In the genomic region with DNA sequence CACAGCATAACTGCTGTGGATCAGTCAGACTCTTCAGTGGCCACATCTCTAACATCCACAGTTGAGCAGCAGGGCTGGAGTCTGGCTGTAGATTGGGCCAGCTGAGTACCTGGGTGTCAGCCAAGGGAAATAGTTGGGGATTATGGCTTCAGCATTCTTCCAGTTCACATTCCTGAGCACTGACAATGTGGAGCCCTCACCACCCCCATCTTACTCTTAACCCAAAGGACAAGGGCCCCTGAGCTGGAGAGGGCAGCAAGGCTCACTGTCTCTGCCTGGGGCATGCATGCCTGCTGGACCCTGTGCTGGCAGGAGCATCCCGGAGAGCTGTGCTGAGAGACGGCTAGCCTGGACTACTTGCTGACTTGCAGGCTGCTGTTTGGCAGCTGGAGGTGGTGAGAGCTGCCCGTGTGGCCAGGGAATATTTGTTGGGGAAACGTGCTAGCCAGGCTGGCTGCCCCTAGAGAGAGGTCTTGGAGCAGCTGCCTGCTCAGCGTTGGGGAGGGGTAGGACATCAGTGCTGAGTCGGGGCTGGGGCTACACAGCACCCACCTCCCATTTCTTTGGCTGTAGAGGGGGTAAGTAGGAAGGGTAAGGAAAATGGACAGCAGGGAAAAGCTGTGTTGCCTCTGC, we compare ENCODE assay signal across 10 mouse cellular contexts. TPM values are rescaled to one million over a fixed set of nuclear protein-coding genes. Genes with fewer than 3 reads are reported as not detected.
A peak's percentile ranks its signal among the peaks of the same experiment; 100 is the strongest.
DNase-seq lines count a peak whose midpoint lies in the region; ATAC-seq and TF ChIP-seq lines count a peak whose summit lies in the region.
"Had no signal": no experiment of that assay in that cellular context is flagged by ENCODE, and none has a peak within 500 bp of the region (broad histone marks: within the 10 kb centered on the region; RNA-seq: fewer than 3 reads in every experiment).

No protein-coding gene starts in this region.

- H3K27ac ChIP-seq in hindbrain, embryonic 16.5 days (ENCODE audit: low read depth, low read length) = peak overlapping the region; percentile 40
- no peak overlapping the region for H3K27ac ChIP-seq in hindbrain, postnatal 0 days
- H3K27ac ChIP-seq in midbrain, embryonic 14.5 days (replicated peaks; ENCODE audit: low read depth, low read length) = no peak overlapping the region
- H3K27ac ChIP-seq: midbrain, embryonic 12.5 days had no signal

- no peaks in the 10 kb centered on the region for H3K4me1 ChIP-seq in hindbrain, embryonic 16.5 days (ENCODE audit: control insufficient read depth, insufficient read depth, low read depth, low read length)
- H3K4me1 ChIP-seq in hindbrain, postnatal 0 days (ENCODE audit: insufficient read depth, low read length) = no peaks in the 10 kb centered on the region
- H3K4me1 ChIP-seq in midbrain, embryonic 14.5 days (ENCODE audit: control insufficient read depth, insufficient read depth, low read length) = no peaks in the 10 kb centered on the region
- H3K4me1 ChIP-seq: midbrain, embryonic 12.5 days had no signal

- no peak for TF ChIP-seq CTCF in hindbrain, postnatal 0 days (IDR thresholded peaks at IDR 0.05; ENCODE audit: low read depth)

- DNase-seq in hindbrain, postnatal 0 days (ENCODE audit: low spot score) = no peak
- DNase-seq in fibroblast of lung, adult 2 months (ENCODE audit: low read depth) = peak; percentile 77
- peak; percentile 58 for DNase-seq in kidney, adult 18-20 months
- peak; percentile 76 for DNase-seq in lung, postnatal 10 days
- DNase-seq in right cerebral cortex, postnatal 4 days = no peak
- DNase-seq in midbrain, embryonic 14.5 days = no peak
- no peak for DNase-seq in layer of hippocampus, adult 9-10 months (ENCODE audit: low spot score)

- H3K27me3 ChIP-seq in hindbrain, embryonic 16.5 days (replicated peaks; ENCODE audit: control insufficient read depth, insufficient read depth, low read length) = no peaks in the 10 kb centered on the region
- no peaks in the 10 kb centered on the region for H3K27me3 ChIP-seq in hindbrain, postnatal 0 days (ENCODE audit: insufficient read depth, low read length)
- H3K27me3 ChIP-seq in midbrain, embryonic 14.5 days (ENCODE audit: control insufficient read depth, insufficient read depth, low read length) = no peaks in the 10 kb centered on the region
- H3K27me3 ChIP-seq: midbrain, embryonic 12.5 days had no signal

- no peak for ATAC-seq in hindbrain, embryonic 16.5 days
- ATAC-seq in hindbrain, postnatal 0 days = no peak
- no peak for ATAC-seq in midbrain, embryonic 14.5 days (ENCODE audit: low FRiP score, low TSS enrichment)

- H3K9ac ChIP-seq in hindbrain, embryonic 16.5 days (ENCODE audit: low read depth, low read length) = no peak overlapping the region
- H3K9ac ChIP-seq in hindbrain, postnatal 0 days (replicated peaks; ENCODE audit: low read length) = no peak overlapping the region
- no peak overlapping the region for H3K9ac ChIP-seq in midbrain, embryonic 14.5 days (replicated peaks; ENCODE audit: low read length)
- H3K9ac ChIP-seq: midbrain, embryonic 12.5 days had no signal

- H3K36me3 ChIP-seq in hindbrain, embryonic 16.5 days (ENCODE audit: control insufficient read depth, insufficient read depth, low read length) = peaks cover 47% of the 10 kb centered on the region
- H3K36me3 ChIP-seq in hindbrain, postnatal 0 days (ENCODE audit: insufficient read depth, low read length) = peaks cover 47% of the 10 kb centered on the region
- H3K36me3 ChIP-seq in midbrain, embryonic 14.5 days (ENCODE audit: control insufficient read depth, insufficient read depth, low read length) = peaks cover 84% of the 10 kb centered on the region

- no peak overlapping the region for H3K4me2 ChIP-seq in hindbrain, embryonic 16.5 days (ENCODE audit: low read length)
- H3K4me2 ChIP-seq in hindbrain, postnatal 0 days (ENCODE audit: low read depth, low read length) = no peak overlapping the region
- H3K4me2 ChIP-seq in midbrain, embryonic 14.5 days (ENCODE audit: low read length) = no peak overlapping the region
- H3K4me2 ChIP-seq: midbrain, embryonic 12.5 days had no signal

- H3K4me3 ChIP-seq in hindbrain, embryonic 16.5 days (ENCODE audit: low read length) = no peak overlapping the region
- H3K4me3 ChIP-seq in hindbrain, postnatal 0 days (ENCODE audit: low read length) = no peak overlapping the region
- no peak overlapping the region for H3K4me3 ChIP-seq in midbrain, embryonic 14.5 days (replicated peaks; ENCODE audit: low read depth, low read length)
- H3K4me3 ChIP-seq: midbrain, embryonic 12.5 days had no signal

- H3K9me3 ChIP-seq in hindbrain, embryonic 16.5 days (ENCODE audit: control insufficient read depth, low read length) = no peaks in the 10 kb centered on the region
- H3K9me3 ChIP-seq in hindbrain, postnatal 0 days (ENCODE audit: low read length) = no peaks in the 10 kb centered on the region
- H3K9me3 ChIP-seq in midbrain, embryonic 14.5 days (ENCODE audit: control insufficient read depth, low read length) = no peaks in the 10 kb centered on the region
- H3K9me3 ChIP-seq: midbrain, embryonic 12.5 days had no signal

- 76% methylated on average over 6 of the region's 6 CpGs for WGBS in hindbrain, embryonic 16.5 days
- WGBS in hindbrain, postnatal 0 days = 71% methylated on average over 6 of the region's 6 CpGs
- 91% methylated on average over 6 of the region's 6 CpGs for WGBS in midbrain, embryonic 14.5 days

RNA-seq across cellular contexts. Expression of a gene that starts 8.2 kb away (rescaled TPM):
- 229 and 270 TPM in 2 replicates for polyA plus RNA-seq in hindbrain, embryonic 16.5 days (2015; fragmentation: Nextera tagmentation; extraction: Ambion mirVana)
- total RNA-seq in hindbrain, postnatal 0 days (2014; rRNA removed) = 154 and 160 TPM in 2 replicates
- 249 and 261 TPM in 2 replicates for polyA plus RNA-seq in hindbrain, postnatal 0 days (2015; fragmentation: Nextera tagmentation; extraction: Ambion mirVana)
- polyA plus RNA-seq in midbrain, embryonic 14.5 days (2014; fragmentation: Nextera tagmentation; extraction: Ambion mirVana) = 232 and 271 TPM in 2 replicates

RNA-seq across cellular contexts. Expression of a gene that starts 8.3 kb away (rescaled TPM):
- 30.1 and 35.8 TPM in 2 replicates for polyA plus RNA-seq in hindbrain, embryonic 16.5 days (2015; fragmentation: Nextera tagmentation; extraction: Ambion mirVana)
- total RNA-seq in hindbrain, postnatal 0 days (2014; rRNA removed) = 37.1 and 42.7 TPM in 2 replicates
- 22.6 and 24.4 TPM in 2 replicates for polyA plus RNA-seq in hindbrain, postnatal 0 days (2015; fragmentation: Nextera tagmentation; extraction: Ambion mirVana)
- polyA plus RNA-seq in midbrain, embryonic 14.5 days (2014; fragmentation: Nextera tagmentation; extraction: Ambion mirVana) = 21.9 and 26.7 TPM in 2 replicates

RNA-seq across cellular contexts. Expression of a gene that starts 20.2 kb away (rescaled TPM):
- polyA plus RNA-seq in hindbrain, embryonic 16.5 days (2015; fragmentation: Nextera tagmentation; extraction: Ambion mirVana) = 3.4 and 4.2 TPM in 2 replicates
- 3.0 and 8.5 TPM in 2 replicates for total RNA-seq in hindbrain, postnatal 0 days (2014; rRNA removed)
- polyA plus RNA-seq in hindbrain, postnatal 0 days (2015; fragmentation: Nextera tagmentation; extraction: Ambion mirVana) = 4.5 and 4.9 TPM in 2 replicates
- polyA plus RNA-seq in midbrain, embryonic 14.5 days (2014; fragmentation: Nextera tagmentation; extraction: Ambion mirVana) = 1.2 and 2.4 TPM in 2 replicates

RNA-seq across cellular contexts. Expression of a gene that starts 26.5 kb away (rescaled TPM):
- polyA plus RNA-seq in hindbrain, embryonic 16.5 days (2015; fragmentation: Nextera tagmentation; extraction: Ambion mirVana) = 1.1 and 2.1 TPM in 2 replicates
- 0.22 TPM in 1 of 2 replicates, not detected in the other for total RNA-seq in hindbrain, postnatal 0 days (2014; rRNA removed)
- polyA plus RNA-seq in hindbrain, postnatal 0 days (2015; fragmentation: Nextera tagmentation; extraction: Ambion mirVana) = 0.88 and 1.1 TPM in 2 replicates
- 0.57 TPM in 2 replicates for polyA plus RNA-seq in midbrain, embryonic 14.5 days (2014; fragmentation: Nextera tagmentation; extraction: Ambion mirVana)

RNA-seq across cellular contexts. Expression of a gene that starts 56.0 kb away (rescaled TPM):
- polyA plus RNA-seq in hindbrain, embryonic 16.5 days (2015; fragmentation: Nextera tagmentation; extraction: Ambion mirVana) = 0.04 and 0.05 TPM in 2 replicates
- 0.25 and 0.37 TPM in 2 replicates for total RNA-seq in hindbrain, postnatal 0 days (2014; rRNA removed)
- polyA plus RNA-seq in hindbrain, postnatal 0 days (2015; fragmentation: Nextera tagmentation; extraction: Ambion mirVana) = 0.13 and 0.23 TPM in 2 replicates
- not detected in 2 replicates for polyA plus RNA-seq in midbrain, embryonic 14.5 days (2014; fragmentation: Nextera tagmentation; extraction: Ambion mirVana)
- total RNA-seq: gastrocnemius, postnatal 36 days had no signal

Comparison
In these comparisons a context has a peak if more than half of its experiments do, and no peak if none do; other contexts are left out.
1. DNase-seq: peak in fibroblast of lung, adult 2 months (single experiment), kidney, adult 18-20 months (single experiment) and lung, postnatal 10 days (single experiment); none in hindbrain, postnatal 0 days (single experiment), right cerebral cortex, postnatal 4 days (single experiment), midbrain, embryonic 14.5 days (single experiment) and layer of hippocampus, adult 9-10 months (single experiment).